Mouse (Mus musculus) ovary, postnatal 14 days (tissue): Measurements from ENCODE around the gene Zfp93.
A peak's percentile ranks its signal among the peaks of the same experiment; 100 is the strongest.
"Not testable (repeated sequence)": the region's sequence is repeated elsewhere in the genome, so short reads cannot be mapped to it uniquely, and the experiment has no call there.

Source experiments
- DNase-seq: peaks from one replicate; pipeline ENCODE4 v3.0.0; 2022; ENCODE audit warnings: low spot score

Gene Zfp93

GRCm38 (mm10) chr7:24270288-24270672 lies at the start of gene Zfp93:
Gene Zfp93, plus strand, starts transcription at chr7:24270420.
- DNase-seq, result peak; percentile 46

GRCm38 (mm10) chr7:24237040-24237791 lies 33.0 kb upstream of the Zfp93 start, which contains the start of gene Zfp109:
Gene Zfp109, minus strand, starts transcription at chr7:24237560.
- peak; percentile 33 for DNase-seq

GRCm38 (mm10) chr7:24253779-24254615 lies 16.2 kb upstream of the Zfp93 start:
- DNase-seq, result no peak

GRCm38 (mm10) chr7:24254633-24255474 lies 15.4 kb upstream of the Zfp93 start, which contains the start of gene Zfp108:
Gene Zfp108, plus strand, starts transcription at chr7:24254794.
- DNase-seq, result peak; percentile 67

- DNase-seq, result no peak
Measured at GRCm38 (mm10) chr7:24259306-24259999, 10.8 kb upstream of the Zfp93 start.

GRCm38 (mm10) chr7:24260000-24260312 lies 10.3 kb upstream of the Zfp93 start:
- no peak for DNase-seq

- DNase-seq, result no peak
Measured at GRCm38 (mm10) chr7:24268176-24269155, 1.8 kb upstream of the Zfp93 start.

GRCm38 (mm10) chr7:24269256-24269655 lies 964 bp upstream of the Zfp93 start:
- no peak for DNase-seq

GRCm38 (mm10) chr7:24269667-24270287 lies 443 bp upstream of the Zfp93 start:
- DNase-seq, result no peak

GRCm38 (mm10) chr7:24271191-24271590 lies 971 bp downstream of the Zfp93 start:
- DNase-seq, result no peak

- DNase-seq, result no peak
Measured at GRCm38 (mm10) chr7:24274456-24274855, 4.2 kb downstream of the Zfp93 start.

GRCm38 (mm10) chr7:24278771-24279170 lies 8.6 kb downstream of the Zfp93 start:
- not testable (repeated sequence) for DNase-seq

GRCm38 (mm10) chr7:24280031-24280857 lies 10.0 kb downstream of the Zfp93 start:
- DNase-seq, result no peak

- no peak for DNase-seq
Measured at GRCm38 (mm10) chr7:24280858-24281145, 10.6 kb downstream of the Zfp93 start.

GRCm38 (mm10) chr7:24286090-24286489 lies 15.9 kb downstream of the Zfp93 start:
- DNase-seq, result no peak

GRCm38 (mm10) chr7:24286916-24287315 lies 16.7 kb downstream of the Zfp93 start:
- no peak for DNase-seq

- no peak for DNase-seq
Measured at GRCm38 (mm10) chr7:24287670-24288069, 17.4 kb downstream of the Zfp93 start.

GRCm38 (mm10) chr7:24288512-24288911 lies 18.3 kb downstream of the Zfp93 start:
- DNase-seq, result no peak

GRCm38 (mm10) chr7:24290106-24290693 lies 20.0 kb downstream of the Zfp93 start:
- no peak for DNase-seq
